Mouse (Mus musculus): ENCODE results near the gene Herc2.

Herc2 gene

GRCm38 (mm10) chr7:56066634-56067033, 16.6 kb downstream of the Herc2 start:
- no peak for DNase-seq (ENCODE audit: low spot score in 2 of 2)

- no peak for DNase-seq (ENCODE audit: low spot score in 2 of 2)
Observed at GRCm38 (mm10) chr7:56071724-56072123, 21.7 kb downstream of the Herc2 start.

- no peak for DNase-seq (ENCODE audit: low spot score in 2 of 2)
Observed at GRCm38 (mm10) chr7:56083034-56083433, 33.0 kb downstream of the Herc2 start.

- DNase-seq (ENCODE audit: low spot score in 2 of 2) = no peak
Observed at GRCm38 (mm10) chr7:56089097-56089496, 39.1 kb downstream of the Herc2 start.

GRCm38 (mm10) chr7:56091445-56091844, 41.4 kb downstream of the Herc2 start:
- DNase-seq (ENCODE audit: low spot score in 2 of 2) = no peak

GRCm38 (mm10) chr7:56102293-56102847, 52.4 kb downstream of the Herc2 start:
- DNase-seq (ENCODE audit: low spot score in 2 of 2) = no peak

- no peak for DNase-seq (ENCODE audit: low spot score in 2 of 2)
Observed at GRCm38 (mm10) chr7:56112999-56113398, 63.0 kb downstream of the Herc2 start.

- peak in 1 of 2 experiments; percentile 3 for DNase-seq (ENCODE audit: low spot score in 2 of 2)
Observed at GRCm38 (mm10) chr7:56114148-56114547, 64.2 kb downstream of the Herc2 start.

- no peak for DNase-seq (ENCODE audit: low spot score in 2 of 2)
Observed at GRCm38 (mm10) chr7:56120968-56121367, 71.0 kb downstream of the Herc2 start.

GRCm38 (mm10) chr7:56121425-56121824, 71.4 kb downstream of the Herc2 start:
- DNase-seq (ENCODE audit: low spot score in 2 of 2) = no peak

GRCm38 (mm10) chr7:56128080-56128479, 78.1 kb downstream of the Herc2 start:
- DNase-seq (ENCODE audit: low spot score in 2 of 2) = no peak

GRCm38 (mm10) chr7:56129577-56129976, 79.6 kb downstream of the Herc2 start:
- no peak for DNase-seq (ENCODE audit: low spot score in 2 of 2)

- no peak for DNase-seq (ENCODE audit: low spot score in 2 of 2)
Observed at GRCm38 (mm10) chr7:56131548-56131947, 81.6 kb downstream of the Herc2 start.

- no peak for DNase-seq (ENCODE audit: low spot score in 2 of 2)
Observed at GRCm38 (mm10) chr7:56138706-56139105, 88.7 kb downstream of the Herc2 start.

GRCm38 (mm10) chr7:56146424-56146823, 96.4 kb downstream of the Herc2 start:
- no peak for DNase-seq (ENCODE audit: low spot score in 2 of 2)

- no peak for DNase-seq (ENCODE audit: low spot score in 2 of 2)
Observed at GRCm38 (mm10) chr7:56148925-56149324, 98.9 kb downstream of the Herc2 start.

- no peak for DNase-seq (ENCODE audit: low spot score in 2 of 2)
Observed at GRCm38 (mm10) chr7:56151885-56152676, 102.1 kb downstream of the Herc2 start.

- no peak for DNase-seq (ENCODE audit: low spot score in 2 of 2)
Observed at GRCm38 (mm10) chr7:56153161-56153560, 103.2 kb downstream of the Herc2 start.

GRCm38 (mm10) chr7:56153625-56154024, 103.6 kb downstream of the Herc2 start:
- no peak for DNase-seq (ENCODE audit: low spot score in 2 of 2)

GRCm38 (mm10) chr7:56163316-56163715, 113.3 kb downstream of the Herc2 start:
- DNase-seq (ENCODE audit: low spot score in 2 of 2) = no peak

- DNase-seq (ENCODE audit: low spot score in 2 of 2) = no peak
Observed at GRCm38 (mm10) chr7:56168713-56169112, 118.7 kb downstream of the Herc2 start.

GRCm38 (mm10) chr7:56177371-56177770, 127.4 kb downstream of the Herc2 start:
- DNase-seq (ENCODE audit: low spot score in 2 of 2) = no peak

- no peak for DNase-seq (ENCODE audit: low spot score in 2 of 2)
Observed at GRCm38 (mm10) chr7:56191041-56191440, 141.0 kb downstream of the Herc2 start.
